Mouse (Mus musculus) brain, embryonic 14.5 days (tissue): ENCODE measurements around the gene Itpr1.

ENCODE experiments used
- CTCF ChIP-seq: fragments of 200-500 bp; IDR thresholded peaks from 2 replicates; pipeline ENCODE4 v1.5.1; 2012; ENCODE audit warnings: inconsistent platforms, mild to moderate bottlenecking, moderate library complexity, borderline replicate concordance; ENCODE audit not compliant: insufficient read depth, insufficient read length; ENCODE audit errors: extremely low read depth
- POLR2A ChIP-seq: fragments of 200-500 bp; IDR thresholded peaks from 2 replicates; pipeline ENCODE4 v1.6.1; 2012; ENCODE audit warnings: mild to moderate bottlenecking, inconsistent platforms, borderline replicate concordance; ENCODE audit not compliant: poor library complexity, insufficient read depth, insufficient read length, severe bottlenecking; ENCODE audit errors: extremely low read depth

DNA sequence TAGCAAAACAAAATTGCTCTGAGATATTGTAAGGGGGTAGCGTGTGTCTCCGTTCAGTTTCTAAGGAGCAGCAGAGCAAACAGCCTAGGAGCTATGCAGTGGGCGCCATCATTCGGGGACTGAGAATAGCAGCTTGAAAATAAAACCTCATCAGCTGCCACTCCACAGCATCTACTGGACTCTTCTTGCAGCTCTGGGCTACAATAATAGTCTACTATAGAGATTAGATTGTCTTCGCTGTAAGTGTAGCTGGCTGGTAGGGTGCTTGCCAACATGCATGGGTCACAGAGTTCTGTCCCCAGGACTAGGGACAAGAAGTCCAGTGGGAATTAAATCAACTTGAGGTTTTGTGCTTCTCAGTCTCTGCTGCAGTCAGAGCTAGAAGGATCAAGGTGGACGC is 14.6 kb downstream of the Itpr1 start:
- no peak for TF ChIP-seq CTCF
- TF ChIP-seq POLR2A, result no peak
